Mouse (Mus musculus): Measurements from ENCODE around the gene Hcrt. TPM values are rescaled to one million over a fixed set of nuclear protein-coding genes. Genes with fewer than 3 reads are reported as not detected.
"Not testable (repeated sequence)": the region's sequence is repeated elsewhere in the genome, so short reads cannot be mapped to it uniquely, and the experiment has no call there.

Hcrt gene
- total and polyA plus RNA-seq, 2 experiments from 2014 or later = not detected

- Histone ChIP-seq H3K27ac (ENCODE audit: low read depth) (no peak overlapping the region), H3K4me1 (ENCODE audit: control insufficient read depth, insufficient read depth) (peaks cover 10% of the 10 kb centered on the region; the same call in 1 of the 2 replicates), H3K4me2 (ENCODE audit: low read depth, low read length) (no peak overlapping the region), H3K9me3 (replicated peaks; ENCODE audit: control insufficient read depth, low read length) (no peaks in the 10 kb centered on the region), H3K4me3 (ENCODE audit: low read depth, low read length) (no peak overlapping the region), H3K9ac (replicated peaks; ENCODE audit: low read depth, low read length) (no peak overlapping the region), H3K36me3 (replicated peaks; ENCODE audit: control insufficient read depth, insufficient read depth, low read length) (peaks cover 61% of the 10 kb centered on the region), H3K27me3 (ENCODE audit: control insufficient read depth, insufficient read depth, low read length) (no peaks in the 10 kb centered on the region)
- WGBS = 91% methylated on average over 10 of the region's 10 CpGs
- ATAC-seq (ENCODE audit: insufficient read depth, low read depth) (no peak), DNase-seq (ENCODE audit: low spot score) (no peak)
- TF ChIP-seq EP300 (IDR thresholded peaks at IDR 0.05; ENCODE audit: low read depth) = no peak
- no peak for TF ChIP-seq CTCF (IDR thresholded peaks at IDR 0.05; ENCODE audit: low read depth)
These were observed 41.7 kb upstream of the Hcrt start for GRCm38 (mm10) chr11:100804409-100804808.

GRCm38 (mm10) chr11:100799426-100799825 is 36.7 kb upstream of the Hcrt start:
- WGBS = 74% methylated on average over 5 of the region's 5 CpGs
- Histone ChIP-seq H3K4me1 (ENCODE audit: control insufficient read depth, insufficient read depth) (no peaks in the 10 kb centered on the region), H3K4me2 (ENCODE audit: low read depth, low read length) (no peak overlapping the region), H3K4me3 (ENCODE audit: low read depth, low read length) (no peak overlapping the region), H3K9me3 (replicated peaks; ENCODE audit: control insufficient read depth, low read length) (no peaks in the 10 kb centered on the region), H3K9ac (replicated peaks; ENCODE audit: low read depth, low read length) (no peak overlapping the region), H3K27ac (ENCODE audit: low read depth) (no peak overlapping the region), H3K36me3 (replicated peaks; ENCODE audit: control insufficient read depth, insufficient read depth, low read length) (peaks cover 73% of the 10 kb centered on the region), H3K27me3 (ENCODE audit: control insufficient read depth, insufficient read depth, low read length) (no peaks in the 10 kb centered on the region)
- no peak for TF ChIP-seq CTCF (IDR thresholded peaks at IDR 0.05; ENCODE audit: low read depth)
- no peak for TF ChIP-seq EP300 (IDR thresholded peaks at IDR 0.05; ENCODE audit: low read depth)
- DNase-seq (ENCODE audit: low spot score) (no peak), ATAC-seq (ENCODE audit: insufficient read depth, low read depth) (no peak)

DNA sequence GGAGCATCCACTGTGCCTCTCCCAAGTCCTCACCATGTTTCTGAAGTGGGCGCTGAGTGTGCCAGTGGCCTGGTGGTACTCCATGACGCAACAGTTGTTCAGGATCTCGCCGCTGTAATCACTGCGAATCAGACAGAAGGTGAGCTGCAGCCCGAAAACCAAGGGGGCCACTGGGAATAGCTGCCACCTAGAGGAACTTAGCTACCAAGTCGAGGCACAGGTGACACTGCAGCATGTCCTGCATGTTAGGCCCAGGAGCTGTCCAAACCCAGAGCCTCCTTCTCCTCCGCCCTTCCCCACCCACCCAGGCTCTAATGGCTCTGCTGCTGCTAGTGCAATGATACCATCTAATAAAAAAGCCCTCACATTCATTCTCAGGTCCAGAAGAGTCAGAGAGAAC is 33.9 kb upstream of the Hcrt start:
- WGBS = 75% methylated on average over 8 of the region's 8 CpGs
- no peak overlapping the region for H3K4me2 ChIP-seq (ENCODE audit: low read depth, low read length)
- H3K27me3 ChIP-seq (ENCODE audit: control insufficient read depth, insufficient read depth, low read length) = no peaks in the 10 kb centered on the region
- H3K4me1 ChIP-seq (ENCODE audit: control insufficient read depth, insufficient read depth) = no peaks in the 10 kb centered on the region
- no peak for ATAC-seq (ENCODE audit: insufficient read depth, low read depth)
- no peak for DNase-seq (ENCODE audit: low spot score)
- H3K36me3 ChIP-seq (replicated peaks; ENCODE audit: control insufficient read depth, insufficient read depth, low read length) = peaks cover 52% of the 10 kb centered on the region
- no peak for TF ChIP-seq CTCF (IDR thresholded peaks at IDR 0.05; ENCODE audit: low read depth)
- TF ChIP-seq EP300 (IDR thresholded peaks at IDR 0.05; ENCODE audit: low read depth) = no peak
- no peak overlapping the region for H3K27ac ChIP-seq (ENCODE audit: low read depth)
- H3K4me3 ChIP-seq (ENCODE audit: low read depth, low read length) = no peak overlapping the region
- H3K9ac ChIP-seq (replicated peaks; ENCODE audit: low read depth, low read length) = no peak overlapping the region
- H3K9me3 ChIP-seq (replicated peaks; ENCODE audit: control insufficient read depth, low read length) = no peaks in the 10 kb centered on the region

GRCm38 (mm10) chr11:100795386-100795785 is 32.7 kb upstream of the Hcrt start:
- H3K4me2 ChIP-seq (ENCODE audit: low read depth, low read length) = no peak overlapping the region
- no peak for TF ChIP-seq CTCF (IDR thresholded peaks at IDR 0.05; ENCODE audit: low read depth)
- DNase-seq (ENCODE audit: low spot score) = no peak
- peaks cover 42% of the 10 kb centered on the region for H3K36me3 ChIP-seq (replicated peaks; ENCODE audit: control insufficient read depth, insufficient read depth, low read length)
- ATAC-seq (ENCODE audit: insufficient read depth, low read depth) = no peak
- H3K27me3 ChIP-seq (ENCODE audit: control insufficient read depth, insufficient read depth, low read length) = no peaks in the 10 kb centered on the region
- 92% methylated on average over 2 of the region's 2 CpGs for WGBS
- H3K27ac ChIP-seq (ENCODE audit: low read depth) = no peak overlapping the region
- no peak overlapping the region for H3K4me3 ChIP-seq (ENCODE audit: low read depth, low read length)
- no peaks in the 10 kb centered on the region for H3K9me3 ChIP-seq (replicated peaks; ENCODE audit: control insufficient read depth, low read length)
- H3K9ac ChIP-seq (replicated peaks; ENCODE audit: low read depth, low read length) = no peak overlapping the region
- no peaks in the 10 kb centered on the region for H3K4me1 ChIP-seq (ENCODE audit: control insufficient read depth, insufficient read depth)

GRCm38 (mm10) chr11:100791457-100792049 is 28.8 kb upstream of the Hcrt start:
- peak overlapping the region; percentile 69 for H3K27ac ChIP-seq (ENCODE audit: low read depth)
- no peak overlapping the region for H3K9ac ChIP-seq (replicated peaks; ENCODE audit: low read depth, low read length)
- WGBS = 71% methylated on average over 2 of the region's 2 CpGs
- ATAC-seq (ENCODE audit: insufficient read depth, low read depth) (peak; percentile 59), DNase-seq (ENCODE audit: low spot score) (peak; percentile 36)
- H3K9me3 ChIP-seq (replicated peaks; ENCODE audit: control insufficient read depth, low read length) = no peaks in the 10 kb centered on the region
- peaks cover 55% of the 10 kb centered on the region for H3K36me3 ChIP-seq (replicated peaks; ENCODE audit: control insufficient read depth, insufficient read depth, low read length)
- no peaks in the 10 kb centered on the region for H3K4me1 ChIP-seq (ENCODE audit: control insufficient read depth, insufficient read depth)
- H3K27me3 ChIP-seq (ENCODE audit: control insufficient read depth, insufficient read depth, low read length) = no peaks in the 10 kb centered on the region
- TF ChIP-seq CTCF (IDR thresholded peaks at IDR 0.05; ENCODE audit: low read depth) = no peak
- TF ChIP-seq EP300 (IDR thresholded peaks at IDR 0.05; ENCODE audit: low read depth) = no peak
- no peak overlapping the region for H3K4me2 ChIP-seq (ENCODE audit: low read depth, low read length)
- H3K4me3 ChIP-seq (ENCODE audit: low read depth, low read length) = no peak overlapping the region

DNA sequence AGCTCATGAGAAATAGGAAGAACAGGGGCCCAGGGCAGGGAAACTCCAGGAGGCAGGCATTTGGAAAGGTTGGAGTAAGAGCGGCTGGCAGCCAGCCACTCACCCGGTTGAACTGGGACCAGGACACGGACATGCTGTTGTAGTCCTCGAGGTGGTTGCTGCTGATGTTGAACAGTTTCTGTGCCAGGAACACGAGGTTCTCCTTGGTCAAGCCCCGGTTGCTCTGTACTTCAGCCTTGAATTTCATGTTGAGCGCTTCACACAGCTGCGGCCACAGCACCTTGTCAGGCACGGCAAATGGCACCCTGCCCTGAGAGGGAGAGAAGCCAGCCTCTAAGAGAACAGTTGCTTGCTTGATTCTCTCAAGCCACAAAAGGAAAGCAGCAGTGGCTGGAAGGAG is 27.9 kb upstream of the Hcrt start:
- H3K9ac ChIP-seq (replicated peaks; ENCODE audit: low read depth, low read length); H3K4me3 ChIP-seq (ENCODE audit: low read depth, low read length); H3K4me1 ChIP-seq (ENCODE audit: control insufficient read depth, insufficient read depth); H3K9me3 ChIP-seq (replicated peaks; ENCODE audit: control insufficient read depth, low read length); H3K27me3 ChIP-seq (ENCODE audit: control insufficient read depth, insufficient read depth, low read length); H3K4me2 ChIP-seq (ENCODE audit: low read depth, low read length): not testable (repeated sequence)
- H3K36me3 ChIP-seq (replicated peaks; ENCODE audit: control insufficient read depth, insufficient read depth, low read length) = peaks cover 56% of the 10 kb centered on the region
- ATAC-seq (ENCODE audit: insufficient read depth, low read depth) = peak; percentile 80
- H3K27ac ChIP-seq (ENCODE audit: low read depth) = peak overlapping the region; percentile 69
- whole genome bisulfite sequencing = 46% methylated on average over 9 of the region's 9 CpGs
- DNase-seq (ENCODE audit: low spot score) = peak; percentile 60
